Mouse (Mus musculus) MEL (cell line): ENCODE results near the gene Egln3.

Source experiments
- CTCF ChIP-seq, 3 experiments: IDR thresholded peaks in 2 of 3; conservative IDR thresholded peaks in 1 of 3; 2 replicates each; pipeline ENCODE4 v1.5.1; 2011 to 2012; ENCODE audit warnings: low read length in 3 of 3, low read depth in 2 of 3, mild to moderate bottlenecking in 2 of 3, improper control_type of control experiment in 1 of 3, inconsistent platforms in 1 of 3, mixed read lengths in 1 of 3, moderate library complexity in 1 of 3; ENCODE audit not compliant: control insufficient read depth in 1 of 3, insufficient read depth in 1 of 3, poor library complexity in 1 of 3, severe bottlenecking in 1 of 3
- E2F4 ChIP-seq: IDR thresholded peaks from 2 replicates; pipeline ENCODE4 v1.6.1; 2011; ENCODE audit warnings: low read depth, low read length, improper control_type of control experiment, borderline replicate concordance
- EP300 ChIP-seq, 2 experiments: IDR thresholded peaks; 2 replicates each; pipeline ENCODE4 v1.6.1; 2011; ENCODE audit warnings: improper control_type of control experiment in 2 of 2, low read length in 2 of 2, low read depth in 1 of 2, mild to moderate bottlenecking in 1 of 2
- GATA1 ChIP-seq: IDR thresholded peaks from 2 replicates; pipeline ENCODE4 v1.6.1; 2011; ENCODE audit warnings: low read depth, low read length, improper control_type of control experiment
- HCFC1 ChIP-seq: IDR thresholded peaks from 2 replicates; pipeline ENCODE4 v1.6.1; 2012; ENCODE audit warnings: low read depth, mild to moderate bottlenecking, inconsistent platforms, low read length, improper control_type of control experiment, moderate library complexity
- MXI1 ChIP-seq: IDR thresholded peaks from 2 replicates; pipeline ENCODE4 v1.6.1; 2011; ENCODE audit warnings: mild to moderate bottlenecking, low read depth, low read length, improper control_type of control experiment
- POLR2A ChIP-seq, 2 experiments: IDR thresholded peaks; 2 replicates each; pipeline ENCODE4 v1.6.1; 2011 to 2012; ENCODE audit warnings: low read length in 2 of 2, mild to moderate bottlenecking in 2 of 2, control low read depth in 1 of 2, improper control_type of control experiment in 1 of 2, low read depth in 1 of 2, moderate library complexity in 1 of 2; ENCODE audit not compliant: control insufficient read depth in 1 of 2, insufficient read depth in 1 of 2, poor library complexity in 1 of 2
- RAD21 ChIP-seq: IDR thresholded peaks from 2 replicates; pipeline ENCODE4 v1.6.1; 2011; ENCODE audit warnings: mild to moderate bottlenecking, low read depth, low read length, improper control_type of control experiment
- TAL1 ChIP-seq: IDR thresholded peaks from 2 replicates; pipeline ENCODE4 v1.6.1; 2012; ENCODE audit warnings: mild to moderate bottlenecking, inconsistent platforms, low read length, moderate library complexity, mixed read lengths
- TBP ChIP-seq: IDR thresholded peaks from 2 replicates; pipeline ENCODE4 v1.8.0; 2011; ENCODE audit warnings: low read depth, low read length, improper control_type of control experiment

DNA sequence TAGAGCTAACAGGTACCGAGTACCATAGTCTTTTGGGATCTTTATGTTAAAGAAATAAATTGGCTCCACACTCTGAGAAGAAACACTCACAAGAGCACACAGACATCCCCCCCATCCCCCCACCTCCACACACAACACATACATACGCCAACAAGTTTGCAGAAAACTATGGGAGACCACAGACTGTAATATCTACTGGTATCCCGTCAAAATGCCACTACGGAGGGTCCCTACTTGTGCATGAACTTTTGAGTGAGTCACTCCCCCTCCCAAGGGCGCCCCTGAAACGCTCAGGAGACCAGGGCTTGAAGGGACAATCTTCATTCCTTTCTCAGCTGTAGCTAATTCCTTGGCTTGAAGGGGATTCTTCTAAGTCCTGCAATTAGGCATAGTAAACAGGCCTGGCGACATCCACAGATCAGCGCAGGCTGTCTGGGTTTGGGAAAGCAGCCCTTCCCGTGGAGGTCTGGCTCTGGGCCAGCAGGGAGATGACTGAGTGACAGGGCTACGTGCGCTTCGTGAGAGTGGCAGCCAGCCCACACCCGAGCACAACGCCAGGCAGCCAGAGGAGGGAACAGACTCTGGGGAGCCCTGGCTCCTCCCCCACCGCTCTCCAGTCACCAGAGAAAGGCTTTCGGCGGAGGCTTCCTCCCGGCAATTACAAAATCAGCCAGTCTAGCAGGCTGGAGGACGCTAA lies 11.9 kb downstream of the Egln3 start:
- TF ChIP-seq TBP (no peak; the same call in 1 of the 2 replicates), TAL1 (no peak), HCFC1 (no peak), E2F4 (no peak), GATA1 (no peak), MXI1 (peak; percentile 74), CTCF (IDR thresholded peaks at IDR 0.05 in 2 of 3, conservative IDR thresholded peaks at IDR 0.05 in 1 of 3; ENCODE audit: control insufficient read depth in 1 of 3, insufficient read depth in 1 of 3, low read depth in 2 of 3, low read length in 3 of 3, poor library complexity in 1 of 3, severe bottlenecking in 1 of 3) (no peak), POLR2A (IDR thresholded peaks at IDR 0.05; ENCODE audit: control insufficient read depth in 1 of 2, insufficient read depth in 1 of 2, low read depth in 1 of 2, low read length in 2 of 2, poor library complexity in 1 of 2) (peak in 1 of 2 experiments; percentile 42; a peak in 1 of 4 replicates), RAD21 (no peak), EP300 (IDR thresholded peaks at IDR 0.05; ENCODE audit: low read depth in 1 of 2, low read length in 2 of 2) (peak in 1 of 2 experiments; percentile 52; a peak in 2 of 4 replicates)
